Mouse (Mus musculus) heart, adult 18-20 months (tissue): ENCODE data around the gene Fibcd1. TPM values are rescaled to one million over a fixed set of nuclear protein-coding genes. Genes with fewer than 3 reads are reported as not detected.

ENCODE experiments used
- DNase-seq, 2 experiments: peaks; one replicate each; pipeline ENCODE4 v3.0.0; 2021 to 2022; ENCODE audit warnings: mixed read lengths in 1 of 2
- long read RNA-seq, 2 experiments: library from polyadenylated mRNA; stranded (forward); transcript quantifications; one replicate each; pipeline ENCODE4 v2.0.0; 2021
- total RNA-seq, 2 experiments: library from RNA; stranded (reverse); gene quantifications; 2 replicates each; pipeline ENCODE4 v1.2.3; 2021

Fibcd1 gene
- not detected for total RNA-seq
- long read RNA-seq, experiment 1, result 0 reads
- long read RNA-seq, experiment 2, result 0 reads

DNA sequence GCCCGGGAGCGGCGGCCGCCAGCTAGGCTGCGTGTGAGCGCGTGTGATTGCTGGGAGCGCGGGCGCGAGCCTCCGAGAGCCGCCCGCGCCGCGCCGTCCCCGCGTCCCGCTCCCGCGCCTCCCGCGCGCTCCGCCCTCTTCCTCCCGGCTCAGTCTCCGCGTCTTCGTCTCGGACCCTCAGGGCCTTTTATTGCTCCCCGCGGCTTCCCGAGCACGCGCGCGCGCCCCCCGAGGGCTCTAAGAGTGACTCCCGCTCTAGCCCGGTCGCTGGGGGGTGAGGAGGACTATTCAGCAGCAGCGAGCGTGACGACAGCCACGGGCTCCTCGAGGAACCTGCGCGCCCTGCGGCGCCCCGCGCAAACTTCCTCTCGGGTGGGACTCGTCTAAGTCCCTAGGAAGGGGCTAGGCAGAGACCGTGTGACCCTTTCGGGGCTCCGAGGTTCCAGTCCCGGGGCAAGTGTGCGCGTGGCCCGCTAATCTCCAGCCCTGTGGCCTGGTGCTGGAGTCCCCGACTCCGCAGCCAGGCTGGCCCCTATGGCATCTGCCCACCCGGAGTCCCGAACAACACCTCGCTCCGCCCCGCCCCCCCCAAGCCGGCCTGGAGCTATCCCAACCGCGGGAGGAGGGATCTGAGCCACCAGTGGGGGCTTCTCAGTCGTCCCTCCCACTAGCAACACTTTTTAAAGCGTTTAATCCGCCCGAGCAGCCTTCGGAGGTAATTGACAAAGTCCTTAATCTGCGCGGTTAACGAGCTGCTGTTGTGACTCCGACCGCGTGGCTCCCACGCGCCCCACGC is at the start of gene Fibcd1:
TSS of gene Fibcd1 (minus strand) at position 110 of the 796 bp plus-strand sequence.
- DNase-seq, result peak in 1 of 2 experiments; percentile 13

DNA sequence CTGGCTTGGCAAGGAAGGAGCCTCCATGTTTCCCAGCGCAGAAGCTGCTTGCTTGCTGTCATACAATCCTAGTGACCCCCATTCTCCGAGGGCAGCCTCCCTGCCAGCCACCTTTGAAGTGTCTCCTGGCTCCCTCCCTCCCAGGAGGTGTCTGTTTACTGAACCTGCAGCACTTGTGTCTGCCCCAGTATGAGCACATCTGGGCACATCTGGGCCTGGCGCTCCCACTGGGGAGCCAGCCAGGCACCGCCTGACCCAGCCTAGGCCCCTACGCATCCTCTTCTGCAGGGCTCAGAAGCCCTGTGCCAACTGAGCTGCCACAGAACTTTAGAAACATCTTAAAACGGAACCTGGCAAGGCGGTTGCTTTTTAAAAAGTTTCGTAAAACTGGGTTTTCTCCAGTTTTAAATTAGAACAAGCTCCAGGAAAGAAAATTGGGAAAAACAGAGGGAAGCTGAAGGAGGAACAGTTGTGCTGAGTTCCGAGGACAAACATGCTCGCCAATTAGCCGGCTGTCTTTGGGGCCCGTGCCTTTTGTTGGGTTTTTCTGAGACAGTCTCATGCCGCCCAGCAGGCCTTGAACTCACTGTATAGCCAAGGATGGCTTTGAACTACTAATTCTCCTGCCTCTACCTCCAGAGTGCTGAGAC is 48.5 kb upstream of the Fibcd1 start:
- no peak for DNase-seq

DNA sequence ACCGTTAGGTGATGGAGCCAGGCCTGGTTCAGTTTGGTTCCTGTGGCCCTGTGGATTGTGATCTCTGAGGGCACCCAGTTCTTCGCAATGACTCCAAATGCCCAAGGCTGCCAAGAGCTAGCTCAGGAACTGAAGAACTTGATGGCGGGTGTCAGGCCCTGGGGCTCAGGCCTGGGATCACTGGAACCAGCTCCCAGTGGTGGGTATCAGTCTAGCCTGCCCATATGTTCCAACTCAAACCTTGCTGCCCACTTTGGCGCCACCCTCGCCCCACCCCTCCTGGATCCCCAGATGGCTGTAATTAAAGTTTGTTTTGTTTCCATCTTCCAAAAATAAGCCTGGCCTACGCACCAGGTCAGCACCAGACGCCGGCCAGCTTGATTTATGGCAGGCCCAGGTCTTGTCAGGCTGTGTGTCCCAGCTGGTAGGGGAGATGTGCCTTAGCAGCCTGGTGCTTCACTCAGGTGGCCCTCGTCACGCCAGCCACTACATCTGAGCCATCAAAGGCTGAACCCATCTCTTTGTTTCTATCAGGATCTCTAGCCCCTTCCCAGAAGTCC is 47.4 kb upstream of the Fibcd1 start:
- no peak for DNase-seq

DNA sequence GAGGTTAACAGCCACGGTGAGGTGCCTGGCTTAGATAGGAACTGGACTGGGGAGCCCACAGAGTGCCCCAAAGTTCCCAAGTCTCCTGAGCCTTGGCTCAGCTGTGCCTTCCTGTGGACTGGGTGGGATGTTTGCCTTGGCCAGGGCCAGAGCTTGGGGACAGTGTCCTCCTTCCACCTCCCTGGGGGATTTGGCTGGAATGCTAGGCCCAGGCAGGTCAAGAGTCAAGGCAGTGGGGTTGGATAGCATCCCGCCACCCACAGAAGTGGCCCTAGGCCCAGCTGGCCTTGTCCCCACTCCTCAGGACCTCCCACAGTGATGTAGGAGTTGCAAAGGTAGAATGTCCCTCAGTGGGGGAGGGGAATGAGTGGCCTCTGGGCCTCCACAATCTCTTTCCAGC is 45.4 kb upstream of the Fibcd1 start:
- peak in 1 of 2 experiments; percentile 28 for DNase-seq

DNA sequence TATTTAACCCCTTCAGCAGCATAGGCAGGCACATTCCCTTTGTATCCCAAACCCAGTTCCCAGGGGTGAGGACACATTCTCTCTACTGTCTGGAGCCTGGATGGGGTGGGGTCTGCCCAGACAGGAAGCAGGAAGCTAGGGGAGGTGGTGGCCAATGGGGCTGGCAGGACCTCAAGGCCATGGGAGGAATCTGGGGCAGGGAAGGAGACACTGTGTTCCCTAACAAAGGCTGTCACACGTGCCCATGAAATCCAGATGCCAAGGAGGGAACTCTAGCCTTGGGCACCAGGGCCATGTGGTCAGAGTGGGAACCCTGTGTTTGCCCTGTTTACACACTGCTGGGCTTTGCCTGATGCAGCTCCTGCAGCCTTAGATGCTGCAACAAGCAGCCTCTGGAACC is 43.1 kb upstream of the Fibcd1 start:
- DNase-seq, result no peak

DNA sequence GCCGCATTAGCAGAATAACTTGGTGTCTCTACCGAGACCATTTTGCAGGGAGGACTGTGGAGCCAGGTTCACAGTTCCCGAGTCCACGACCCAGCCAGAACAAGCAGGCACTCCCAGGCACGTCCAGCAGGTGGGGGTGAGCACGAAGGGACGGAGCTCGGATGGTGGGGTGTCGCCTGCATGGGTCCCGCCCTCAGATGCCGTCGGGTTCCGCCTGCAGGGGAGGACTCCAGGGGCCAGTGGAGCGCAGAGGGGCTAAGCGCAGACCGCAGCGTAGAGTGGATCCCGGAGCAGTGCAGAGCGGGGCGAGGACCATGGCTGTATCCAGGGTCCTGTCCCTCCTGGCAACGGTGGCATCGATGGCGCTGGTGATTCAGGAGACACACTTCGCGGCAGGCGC is 41.2 kb upstream of the Fibcd1 start, which contains the start of gene Lamc3:
TSS of gene Lamc3 (plus strand) at position 262 of the 400 bp plus-strand sequence.
- peak; percentile 23 to 28 for DNase-seq

DNA sequence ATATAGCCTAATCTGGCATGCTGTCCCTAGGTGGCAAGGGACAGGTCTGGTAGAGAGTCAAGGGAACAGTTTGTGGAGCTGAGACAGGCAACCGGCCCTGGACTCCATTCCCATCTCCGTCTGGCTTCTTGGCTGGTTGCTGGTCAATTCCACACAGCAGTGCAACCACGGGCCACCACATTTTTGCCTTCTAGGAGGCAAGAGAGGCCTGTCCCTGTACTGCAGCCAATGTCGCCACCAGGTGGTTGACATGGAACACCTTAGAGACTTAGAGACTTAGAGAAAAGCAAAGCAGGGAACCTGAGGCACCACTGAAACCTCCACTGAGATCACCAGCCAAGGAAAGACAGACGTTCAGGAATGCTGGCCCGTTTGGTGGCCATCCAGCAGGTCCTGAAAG is 39.0 kb upstream of the Fibcd1 start:
- peak in 1 of 2 experiments; percentile 15 for DNase-seq

DNA sequence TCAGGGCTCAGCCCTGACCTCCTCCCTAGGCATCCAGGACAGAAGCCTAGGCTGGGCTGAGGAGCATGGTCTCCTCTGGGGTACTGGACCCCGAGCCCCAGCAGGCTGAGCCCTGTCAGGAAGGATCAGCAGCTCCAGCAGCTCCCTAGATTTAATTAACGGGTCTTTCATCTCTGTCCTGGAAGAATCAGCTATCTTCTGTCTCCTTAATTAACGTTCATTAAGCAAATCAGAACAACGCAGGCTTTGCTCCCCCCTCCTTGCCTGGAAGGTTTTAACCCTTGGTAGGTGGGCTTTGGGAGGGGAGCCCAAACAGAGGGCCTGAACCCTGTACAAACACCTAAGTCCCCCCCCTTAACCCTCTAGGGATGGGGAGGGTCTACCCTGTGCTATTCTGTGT is 37.3 kb upstream of the Fibcd1 start:
- no peak for DNase-seq

DNA sequence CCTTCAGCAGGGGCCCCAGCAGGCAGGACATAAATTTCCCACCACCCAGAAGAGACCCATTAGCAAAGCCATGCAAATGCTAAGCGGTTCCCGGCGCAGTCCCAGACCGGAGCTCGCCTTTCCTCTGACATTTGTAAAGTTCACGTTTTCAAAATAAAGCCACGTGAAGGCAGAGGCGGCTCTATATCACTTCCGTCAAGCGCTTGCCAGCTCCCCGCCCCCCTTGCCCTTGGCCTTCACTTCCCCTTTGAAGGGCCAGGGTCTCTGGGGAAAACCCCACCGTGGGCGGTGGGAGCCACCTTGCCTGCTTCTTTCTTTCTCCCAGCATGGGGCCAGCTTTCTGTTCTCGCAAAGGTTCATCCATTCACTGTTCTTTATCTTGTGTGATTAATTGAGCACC is 35.1 kb upstream of the Fibcd1 start:
- no peak for DNase-seq

DNA sequence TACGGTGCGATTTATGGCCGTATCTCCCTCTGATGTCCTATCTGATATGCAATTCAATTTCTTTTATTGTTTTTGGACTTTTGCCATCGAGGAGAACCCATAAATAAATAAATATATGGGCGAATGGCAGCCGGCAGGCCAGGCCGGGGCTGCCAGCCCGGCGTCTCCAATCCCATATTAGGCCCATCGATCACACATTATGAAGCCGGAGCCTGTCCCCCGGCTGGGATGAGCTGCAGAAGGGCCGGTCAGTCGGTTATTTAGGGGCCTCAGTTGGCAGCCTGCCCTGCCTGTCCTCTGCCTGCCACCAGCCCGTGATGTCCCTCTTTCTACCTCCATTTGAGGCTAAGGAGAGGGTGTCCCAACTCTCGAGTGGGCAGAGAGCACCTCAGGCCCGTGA is 32.8 kb upstream of the Fibcd1 start:
- DNase-seq, result no peak

DNA sequence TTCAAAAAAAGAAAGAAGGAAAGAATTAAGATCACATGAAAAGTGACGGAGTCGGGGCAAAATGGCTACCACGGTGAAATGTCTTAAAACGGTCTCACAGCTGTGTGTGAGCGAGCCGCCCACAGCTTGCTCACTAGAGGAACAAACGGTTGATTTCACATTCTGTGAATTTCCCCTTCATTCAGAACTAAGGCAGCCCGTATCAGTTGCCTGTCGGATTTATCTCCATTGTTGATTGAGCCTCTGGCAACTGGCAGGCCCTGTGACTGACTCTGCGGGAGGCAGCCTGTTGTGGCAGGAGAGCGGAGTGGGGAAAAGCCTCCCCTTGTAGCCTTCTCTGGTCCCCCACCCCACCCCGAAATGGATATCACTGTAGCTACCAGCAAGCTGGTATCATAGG is 30.6 kb upstream of the Fibcd1 start:
- DNase-seq, result no peak

DNA sequence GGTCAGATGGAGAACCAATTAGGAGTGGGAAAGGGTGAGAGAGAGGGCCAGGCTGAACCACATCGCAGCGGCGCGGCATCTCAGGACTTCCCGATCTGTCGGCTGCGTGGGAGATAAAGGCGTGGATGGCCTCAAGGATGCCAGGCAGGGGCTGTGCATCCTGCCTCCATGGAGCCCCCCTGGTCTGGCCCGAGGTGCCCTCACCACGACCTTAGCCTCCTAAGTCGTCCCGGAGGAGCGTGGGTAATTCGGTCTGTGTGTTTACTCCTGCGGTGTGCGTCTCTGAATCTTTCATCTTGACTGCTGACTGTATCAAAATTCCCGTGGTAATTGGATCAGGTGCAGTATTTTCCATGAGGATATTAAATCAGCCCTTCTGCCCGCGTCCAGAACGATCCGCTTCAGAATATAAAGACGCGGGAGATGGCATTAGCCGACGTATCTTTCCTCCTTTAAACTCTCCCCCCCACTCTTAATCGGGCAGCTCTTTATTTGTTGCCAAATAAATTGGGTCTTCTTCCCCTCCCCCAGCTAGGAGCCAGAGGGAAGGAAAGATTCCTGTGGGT is 28.6 kb upstream of the Fibcd1 start:
- DNase-seq, result no peak

DNA sequence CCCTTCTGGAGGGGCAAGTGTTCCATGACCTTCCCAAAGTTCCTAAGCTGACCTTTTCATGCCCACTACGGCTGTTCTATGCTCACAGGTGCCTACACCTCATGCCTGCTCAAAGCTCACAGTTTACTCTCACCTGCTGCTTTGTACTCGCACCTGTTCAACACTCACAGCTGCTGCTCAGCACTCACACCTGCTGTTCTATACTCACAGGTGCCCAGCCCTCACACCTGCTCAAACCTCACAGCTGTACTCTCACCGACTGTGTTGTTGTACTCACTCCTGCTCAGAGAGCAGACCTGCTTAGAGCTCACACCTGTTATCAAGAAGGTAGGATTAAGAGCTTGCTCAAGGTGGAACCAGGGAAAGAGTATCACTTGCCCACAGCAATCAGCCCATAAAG is 24.9 kb upstream of the Fibcd1 start:
- DNase-seq, result no peak

DNA sequence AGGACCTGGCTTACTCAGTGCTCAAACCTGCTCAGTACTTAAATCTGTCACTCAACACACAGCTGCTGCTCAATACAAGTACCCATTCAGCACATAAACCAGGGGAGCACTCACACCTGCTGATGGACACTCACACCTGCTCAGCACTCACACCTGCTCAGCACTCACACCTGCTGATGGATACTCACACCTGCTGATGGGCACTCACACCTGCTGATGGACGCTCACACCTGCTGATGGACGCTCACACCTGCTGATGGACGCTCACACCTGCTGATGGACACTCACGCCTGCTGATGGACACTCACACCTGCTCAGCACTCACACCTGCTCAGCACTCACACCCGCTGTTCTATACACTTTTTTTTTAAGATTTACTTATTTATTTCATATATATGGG is 23.9 kb upstream of the Fibcd1 start:
- DNase-seq, result no peak

DNA sequence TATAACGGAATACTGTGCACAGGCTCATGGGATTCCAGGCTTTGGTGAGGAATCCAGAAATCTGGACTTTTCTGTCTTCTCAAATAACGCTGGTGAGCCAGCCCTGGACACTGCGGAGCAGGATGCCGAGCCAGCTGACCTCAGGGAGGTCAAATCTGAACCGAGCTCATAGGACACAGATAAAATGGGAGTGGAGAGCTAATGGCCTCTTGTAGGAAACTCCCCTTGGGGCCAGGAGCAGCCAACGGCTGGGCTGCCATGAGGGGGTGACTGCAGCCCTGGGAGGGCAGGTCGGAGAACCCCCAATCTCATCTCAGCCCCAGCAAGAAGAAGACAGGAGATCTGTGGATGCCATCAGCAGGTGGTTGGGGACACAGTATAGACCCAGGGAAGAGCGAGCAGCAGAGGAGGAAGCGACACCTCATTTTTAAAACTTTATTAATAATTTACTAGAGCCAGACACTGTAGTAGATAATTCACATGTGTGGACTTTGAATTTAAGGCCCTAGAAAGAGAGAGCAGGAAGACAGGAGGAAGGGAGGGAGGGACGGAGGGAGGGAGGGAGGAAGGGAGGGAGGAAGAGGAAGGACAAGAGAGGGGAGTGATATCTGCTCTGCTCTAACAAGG is 22.8 kb upstream of the Fibcd1 start:
- DNase-seq, result no peak

DNA sequence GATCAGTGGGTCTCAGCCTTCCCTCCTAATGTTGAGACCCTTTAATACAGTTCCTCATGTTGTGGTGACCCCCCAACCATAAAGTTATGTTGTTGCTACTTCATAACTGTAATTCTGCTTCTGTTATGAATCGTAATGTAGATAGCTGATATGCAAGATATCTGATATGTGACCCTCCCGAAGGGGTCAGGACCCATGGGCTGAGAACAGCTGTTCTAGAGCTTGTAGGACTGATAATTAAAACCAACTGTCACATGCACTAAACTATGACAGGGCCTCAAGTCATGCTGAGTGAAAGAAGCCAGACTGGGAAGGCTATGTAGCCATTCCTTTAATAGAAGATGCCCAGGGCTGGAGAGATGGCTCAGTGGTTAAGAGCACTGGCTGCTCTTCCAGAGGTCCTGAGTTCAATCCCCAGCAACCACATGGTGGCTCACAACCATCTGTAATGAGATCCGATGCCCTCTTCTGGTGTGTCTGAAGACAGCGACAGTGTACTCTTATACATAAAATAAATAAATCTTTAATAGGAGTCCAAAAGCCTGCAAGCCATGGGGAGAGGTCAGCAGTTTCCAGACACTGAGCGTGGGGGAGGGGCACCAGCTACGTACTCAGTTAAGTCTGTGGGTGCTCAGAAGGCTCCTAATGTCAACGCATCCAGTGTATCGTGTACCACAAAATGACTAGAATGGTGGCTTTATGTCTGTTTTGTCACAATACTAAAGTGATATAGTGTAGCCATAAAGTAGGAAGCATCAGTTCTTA is 22.1 kb upstream of the Fibcd1 start:
- no peak for DNase-seq

DNA sequence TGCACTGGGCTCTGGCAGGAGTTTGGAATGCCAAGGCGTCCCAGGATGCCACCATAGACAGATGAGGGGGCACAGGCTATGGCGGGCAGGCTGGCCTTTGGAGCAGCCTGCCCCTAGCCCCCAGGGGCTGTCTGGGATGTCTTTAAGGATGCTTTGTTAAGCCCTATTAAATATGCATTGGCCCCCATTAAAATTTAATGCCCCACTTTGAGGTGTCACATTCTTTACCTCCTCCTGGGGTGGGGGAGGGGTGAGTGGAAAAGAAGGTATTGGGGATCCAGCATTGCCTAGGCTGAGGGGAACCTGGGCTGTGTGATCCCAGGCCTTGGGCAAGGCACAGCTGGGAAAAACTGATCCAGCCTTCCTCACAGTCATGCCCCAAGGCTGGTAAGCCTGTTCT is 20.0 kb upstream of the Fibcd1 start:
- DNase-seq, result no peak

DNA sequence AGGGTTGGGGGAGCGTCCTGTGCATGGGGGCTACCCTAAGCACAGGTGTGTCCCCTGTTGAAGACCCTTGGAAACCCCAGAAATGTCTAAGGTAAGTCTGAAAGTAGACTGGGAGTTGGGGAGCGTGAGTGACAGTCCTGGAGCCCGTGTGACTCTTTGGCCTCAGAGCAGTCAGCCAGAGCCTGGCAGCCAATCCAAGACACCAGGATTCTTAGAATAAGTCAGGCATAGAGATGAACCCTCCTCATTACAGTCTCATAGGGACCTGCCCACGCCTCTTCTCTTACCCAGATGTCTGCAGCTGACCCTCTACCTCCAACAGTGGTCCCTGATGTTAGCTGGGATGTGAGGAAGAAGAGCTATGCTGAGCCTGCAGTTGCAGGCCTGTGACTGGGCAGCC is 19.5 kb upstream of the Fibcd1 start:
- no peak for DNase-seq

DNA sequence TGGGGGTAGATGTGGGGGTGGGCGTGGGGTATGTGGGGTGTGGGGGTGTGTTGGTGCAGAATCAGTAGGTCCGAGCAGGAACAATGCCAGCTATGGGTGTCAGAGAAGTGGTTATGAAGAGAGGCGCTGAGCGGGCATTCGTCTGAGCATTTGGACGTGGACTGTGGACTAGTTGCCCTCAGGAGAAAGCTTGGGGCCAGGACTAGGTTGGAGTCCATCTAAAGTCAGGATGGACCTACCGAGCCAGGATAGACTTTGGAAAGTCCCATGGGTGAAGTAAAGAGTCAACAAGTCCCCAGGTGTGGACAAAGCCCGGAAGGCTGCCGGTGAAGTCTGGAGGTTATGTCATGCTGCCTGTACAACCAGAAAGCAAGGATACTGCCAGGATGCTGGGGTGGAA is 19.1 kb upstream of the Fibcd1 start:
- no peak for DNase-seq

DNA sequence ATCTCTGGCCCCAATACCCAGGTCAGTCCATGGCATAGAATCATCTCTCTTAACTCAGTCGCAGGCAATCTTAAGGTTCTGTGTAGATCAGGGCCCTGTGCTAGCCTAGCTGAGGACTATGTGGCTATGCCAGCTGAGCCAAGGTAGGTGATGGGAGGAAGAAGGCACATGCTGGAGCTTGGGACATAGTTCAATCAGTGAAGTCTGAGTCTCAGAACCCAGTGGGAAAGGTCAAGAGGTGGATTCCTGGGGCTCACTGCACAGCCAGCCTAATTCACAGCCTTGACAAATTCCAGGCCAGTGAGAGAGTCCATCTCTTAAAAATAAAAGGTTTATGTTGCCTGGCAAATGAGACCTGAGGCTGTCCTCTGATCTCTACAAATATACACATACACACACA is 18.0 kb upstream of the Fibcd1 start:
- no peak for DNase-seq

DNA sequence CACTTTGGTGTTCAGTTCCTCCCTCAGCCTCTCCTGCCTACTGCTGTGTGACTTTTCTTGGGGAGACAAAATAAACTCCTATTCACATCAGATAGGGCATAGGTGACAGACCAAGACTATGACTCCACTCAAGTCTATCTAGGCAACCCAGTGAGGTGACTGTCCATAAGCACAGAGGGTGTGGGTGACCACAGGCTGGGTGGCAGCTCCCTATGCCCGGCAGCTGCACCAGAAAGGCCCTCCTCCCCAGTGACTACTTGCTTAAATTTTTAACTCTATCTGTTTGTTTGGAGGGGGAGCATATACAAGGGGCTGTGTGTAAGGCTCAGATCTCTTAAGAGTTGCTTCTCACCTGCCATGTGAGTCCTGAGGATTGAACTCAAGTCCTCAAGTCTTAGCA is 17.1 kb upstream of the Fibcd1 start:
- no peak for DNase-seq

DNA sequence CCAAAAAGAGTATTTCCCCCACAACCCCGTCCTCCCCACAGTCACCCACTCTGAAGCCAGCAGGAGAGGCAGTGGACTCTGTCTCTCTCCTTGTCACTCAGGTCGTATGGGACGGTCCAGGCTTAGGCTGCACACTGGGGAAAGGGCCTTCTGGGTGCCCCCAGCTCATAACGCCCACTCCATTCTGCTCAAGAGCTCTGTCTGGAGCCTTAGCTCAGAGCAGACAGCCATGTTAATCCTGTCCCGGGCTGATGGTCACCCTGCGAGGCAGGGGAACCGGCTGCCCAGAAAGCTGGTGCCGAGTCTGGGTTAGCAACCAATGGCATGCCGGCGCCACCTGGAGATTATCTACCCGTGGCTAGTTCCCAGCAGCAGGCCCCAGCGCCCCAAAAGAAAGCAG is 12.7 kb upstream of the Fibcd1 start:
- DNase-seq, result no peak
